Mouse (Mus musculus): Measurements from ENCODE around the gene Togaram2. TPM values are rescaled to one million over a fixed set of nuclear protein-coding genes. Genes with fewer than 3 reads are reported as not detected.
"Not testable (repeated sequence)": the region's sequence is repeated elsewhere in the genome, so short reads cannot be mapped to it uniquely, and the experiment has no call there.

The Togaram2 gene
- polyA plus RNA-seq, 1 experiment from 2014 or later: 1.5 TPM

GRCm38 (mm10) chr17:71736442-71736841 lies 63.4 kb downstream of the Togaram2 start:
- H3K4me3 ChIP-seq (ENCODE audit: low read depth, low read length): no peak overlapping the region
- H3K27me3 ChIP-seq (ENCODE audit: control insufficient read depth, insufficient read depth, low read depth, low read length): no peaks in the 10 kb centered on the region
- H3K9me3 ChIP-seq (replicated peaks; ENCODE audit: control insufficient read depth, low read length, poor library complexity, severe bottlenecking): no peaks in the 10 kb centered on the region
- H3K4me2 ChIP-seq (ENCODE audit: low read length): no peak overlapping the region
- WGBS: 58% methylated on average over 3 of the region's 3 CpGs
- no peak overlapping the region for H3K27ac ChIP-seq (ENCODE audit: low read length)
- no peaks in the 10 kb centered on the region for H3K4me1 ChIP-seq (ENCODE audit: control insufficient read depth, insufficient read depth, low read length)
- H3K9ac ChIP-seq (ENCODE audit: low read depth, low read length): no peak overlapping the region
- no peaks in the 10 kb centered on the region for H3K36me3 ChIP-seq (ENCODE audit: control insufficient read depth, insufficient read depth, low read length)
- no peak for ATAC-seq

DNA sequence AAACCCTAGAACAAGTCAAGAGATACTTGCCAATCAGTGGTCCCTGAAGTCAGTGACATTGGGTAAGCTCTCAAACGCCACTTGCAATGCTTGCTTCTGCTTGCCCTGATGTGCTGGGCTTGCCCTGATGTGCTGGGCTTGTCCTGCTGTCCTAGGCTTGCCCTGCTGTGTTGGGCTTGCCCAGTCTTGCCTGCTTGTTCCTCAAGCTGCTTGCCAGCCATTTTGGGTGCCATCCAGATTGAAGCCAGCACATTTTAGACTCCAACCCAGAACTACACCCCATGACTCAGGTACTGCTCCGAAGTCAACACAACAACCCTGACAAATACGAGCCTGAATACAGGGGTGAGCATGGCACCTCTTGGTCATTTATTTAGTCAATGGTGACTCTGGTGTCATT lies 69.1 kb downstream of the Togaram2 start:
- H3K4me2 ChIP-seq (ENCODE audit: low read length): no peak overlapping the region
- H3K27ac ChIP-seq (ENCODE audit: low read length): no peak overlapping the region
- no peak overlapping the region for H3K9ac ChIP-seq (ENCODE audit: low read depth, low read length)
- no peak for ATAC-seq
- no peaks in the 10 kb centered on the region for H3K36me3 ChIP-seq (ENCODE audit: control insufficient read depth, insufficient read depth, low read length)
- H3K4me3 ChIP-seq (ENCODE audit: low read depth, low read length): no peak overlapping the region
- no peaks in the 10 kb centered on the region for H3K27me3 ChIP-seq (ENCODE audit: control insufficient read depth, insufficient read depth, low read depth, low read length)
- peaks cover 2% of the 10 kb centered on the region; the same call in 1 of the 2 replicates for H3K4me1 ChIP-seq (ENCODE audit: control insufficient read depth, insufficient read depth, low read length)
- WGBS: 92% methylated on average over 3 of the region's 3 CpGs
- no peaks in the 10 kb centered on the region for H3K9me3 ChIP-seq (replicated peaks; ENCODE audit: control insufficient read depth, low read length, poor library complexity, severe bottlenecking)

DNA sequence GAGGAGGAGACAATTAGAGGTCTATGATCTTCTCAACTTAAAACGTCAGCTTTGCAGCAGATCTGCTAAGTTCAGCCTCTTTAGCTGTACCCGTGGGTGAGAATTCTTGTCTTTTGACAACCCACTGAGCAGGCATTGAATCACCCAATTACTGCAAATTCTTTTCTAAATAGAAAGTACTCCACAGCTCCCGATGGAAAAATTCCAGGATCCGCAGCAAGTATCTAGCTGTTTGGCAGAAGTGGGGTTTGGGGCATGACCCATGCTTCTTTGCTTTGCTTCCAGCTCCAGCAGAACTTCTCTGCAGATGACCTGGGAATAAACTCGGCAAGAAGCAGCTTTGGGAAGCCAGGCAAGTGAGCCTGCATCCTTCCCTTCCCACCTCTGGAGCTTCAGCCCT lies 69.9 kb downstream of the Togaram2 start:
- no peaks in the 10 kb centered on the region for H3K9me3 ChIP-seq (replicated peaks; ENCODE audit: control insufficient read depth, low read length, poor library complexity, severe bottlenecking)
- H3K4me3 ChIP-seq (ENCODE audit: low read depth, low read length): no peak overlapping the region
- no peak for ATAC-seq
- peaks cover 4% of the 10 kb centered on the region; the same call in 1 of the 2 replicates for H3K4me1 ChIP-seq (ENCODE audit: control insufficient read depth, insufficient read depth, low read length)
- no peak overlapping the region for H3K27ac ChIP-seq (ENCODE audit: low read length)
- no peak overlapping the region for H3K4me2 ChIP-seq (ENCODE audit: low read length)
- no peaks in the 10 kb centered on the region for H3K27me3 ChIP-seq (ENCODE audit: control insufficient read depth, insufficient read depth, low read depth, low read length)
- WGBS: 25% methylated on average over 5 of the region's 5 CpGs
- H3K36me3 ChIP-seq (ENCODE audit: control insufficient read depth, insufficient read depth, low read length): no peaks in the 10 kb centered on the region
- H3K9ac ChIP-seq (ENCODE audit: low read depth, low read length): no peak overlapping the region

DNA sequence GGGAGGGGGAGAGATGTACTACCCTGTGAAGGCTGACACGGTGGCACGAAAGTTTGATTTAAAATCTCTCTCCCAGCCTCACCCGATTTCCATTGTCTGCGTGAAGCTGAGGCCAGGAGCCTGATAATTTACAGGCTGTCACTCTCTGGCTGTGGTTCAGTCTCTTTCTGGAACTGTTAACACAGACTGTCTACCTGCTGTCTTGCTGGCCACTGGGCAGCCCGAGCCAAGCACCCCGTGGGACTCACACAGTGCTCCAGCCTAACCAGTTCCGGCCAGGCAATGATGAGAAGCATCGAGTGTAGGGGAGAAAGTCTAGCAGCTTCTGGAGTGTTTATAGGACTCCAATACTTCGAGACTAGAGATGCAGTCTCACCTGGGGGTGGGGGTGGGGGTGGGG lies 73.1 kb downstream of the Togaram2 start:
- 83% methylated on average over 9 of the region's 9 CpGs for WGBS
- Histone ChIP-seq H3K27ac (ENCODE audit: low read length) (no peak overlapping the region), H3K27me3 (ENCODE audit: control insufficient read depth, insufficient read depth, low read depth, low read length) (no peaks in the 10 kb centered on the region), H3K4me3 (ENCODE audit: low read depth, low read length) (no peak overlapping the region), H3K36me3 (ENCODE audit: control insufficient read depth, insufficient read depth, low read length) (no peaks in the 10 kb centered on the region), H3K9me3 (replicated peaks; ENCODE audit: control insufficient read depth, low read length, poor library complexity, severe bottlenecking) (no peaks in the 10 kb centered on the region), H3K4me1 (ENCODE audit: control insufficient read depth, insufficient read depth, low read length) (peaks cover 4% of the 10 kb centered on the region; the same call in 1 of the 2 replicates), H3K4me2 (ENCODE audit: low read length) (no peak overlapping the region), H3K9ac (ENCODE audit: low read depth, low read length) (no peak overlapping the region)
- no peak for ATAC-seq

DNA sequence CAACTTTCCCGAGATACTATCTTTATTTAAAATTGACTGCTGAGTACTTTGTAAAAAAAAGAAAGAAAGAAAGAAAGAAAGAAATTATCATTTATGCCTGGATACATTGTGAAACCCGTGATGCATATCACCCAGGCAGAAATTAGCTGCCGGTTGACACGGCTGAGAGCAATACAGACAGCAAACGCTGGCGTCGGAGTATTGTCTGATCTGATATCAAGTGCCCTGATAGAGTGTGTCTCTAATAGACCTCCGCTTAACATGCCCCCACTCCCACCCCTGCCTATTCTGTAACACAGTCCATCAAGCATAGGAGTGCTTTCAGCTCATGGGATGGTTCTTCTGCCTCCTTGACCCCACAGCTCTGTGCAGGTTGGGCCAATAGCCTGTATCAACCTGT lies 74.5 kb downstream of the Togaram2 start:
- ATAC-seq: peak; percentile 46; the same call in 1 of the 2 replicates
- H3K4me1 ChIP-seq (ENCODE audit: control insufficient read depth, insufficient read depth, low read length): peaks cover 4% of the 10 kb centered on the region; the same call in 1 of the 2 replicates
- H3K9me3 ChIP-seq (replicated peaks; ENCODE audit: control insufficient read depth, low read length, poor library complexity, severe bottlenecking): no peaks in the 10 kb centered on the region
- no peak overlapping the region for H3K27ac ChIP-seq (ENCODE audit: low read length)
- H3K4me3 ChIP-seq (ENCODE audit: low read depth, low read length): no peak overlapping the region
- H3K27me3 ChIP-seq (ENCODE audit: control insufficient read depth, insufficient read depth, low read depth, low read length): no peaks in the 10 kb centered on the region
- 65% methylated on average over 8 of the region's 8 CpGs for WGBS
- H3K4me2 ChIP-seq (ENCODE audit: low read length): no peak overlapping the region
- H3K36me3 ChIP-seq (ENCODE audit: control insufficient read depth, insufficient read depth, low read length): no peaks in the 10 kb centered on the region
- H3K9ac ChIP-seq (ENCODE audit: low read depth, low read length): no peak overlapping the region

GRCm38 (mm10) chr17:71749616-71750168 lies 76.6 kb downstream of the Togaram2 start:
- Histone ChIP-seq H3K9ac (ENCODE audit: low read depth, low read length) (no peak overlapping the region), H3K36me3 (ENCODE audit: control insufficient read depth, insufficient read depth, low read length) (no peaks in the 10 kb centered on the region), H3K4me3 (ENCODE audit: low read depth, low read length) (no peak overlapping the region), H3K27ac (ENCODE audit: low read length) (no peak overlapping the region), H3K9me3 (replicated peaks; ENCODE audit: control insufficient read depth, low read length, poor library complexity, severe bottlenecking) (no peaks in the 10 kb centered on the region), H3K27me3 (ENCODE audit: control insufficient read depth, insufficient read depth, low read depth, low read length) (no peaks in the 10 kb centered on the region), H3K4me2 (ENCODE audit: low read length) (no peak overlapping the region), H3K4me1 (ENCODE audit: control insufficient read depth, insufficient read depth, low read length) (peaks cover 4% of the 10 kb centered on the region; the same call in 1 of the 2 replicates)
- no peak for ATAC-seq
- WGBS: 86% methylated on average over 9 of the region's 9 CpGs

GRCm38 (mm10) chr17:71752831-71753230 lies 79.8 kb downstream of the Togaram2 start, which contains the start of gene Pcare:
Gene Pcare, minus strand, starts transcription at chr17:71752894.
- Histone ChIP-seq H3K4me1 (ENCODE audit: control insufficient read depth, insufficient read depth, low read length) (no peaks in the 10 kb centered on the region; the same call in 1 of the 2 replicates), H3K27ac (ENCODE audit: low read length) (no peak within 1 kb of the TSS), H3K9me3 (replicated peaks; ENCODE audit: control insufficient read depth, low read length, poor library complexity, severe bottlenecking) (no peaks in the 10 kb centered on the region), H3K9ac (ENCODE audit: low read depth, low read length) (no peak within 1 kb of the TSS), H3K4me3 (ENCODE audit: low read depth, low read length) (no peak within 1 kb of the TSS), H3K27me3 (ENCODE audit: control insufficient read depth, insufficient read depth, low read depth, low read length) (no peaks in the 10 kb centered on the region), H3K36me3 (ENCODE audit: control insufficient read depth, insufficient read depth, low read length) (no peaks in the 10 kb centered on the region), H3K4me2 (ENCODE audit: low read length) (no peak within 1 kb of the TSS)
- 47% methylated on average over 10 of the region's 10 CpGs for whole genome bisulfite sequencing
- no peak for ATAC-seq

- WGBS: 79% methylated on average over 7 of the region's 7 CpGs
- Histone ChIP-seq H3K4me3 (ENCODE audit: low read depth, low read length) (no peak overlapping the region), H3K4me2 (ENCODE audit: low read length) (no peak overlapping the region), H3K27me3 (ENCODE audit: control insufficient read depth, insufficient read depth, low read depth, low read length) (no peaks in the 10 kb centered on the region), H3K4me1 (ENCODE audit: control insufficient read depth, insufficient read depth, low read length) (no peaks in the 10 kb centered on the region), H3K9ac (ENCODE audit: low read depth, low read length) (no peak overlapping the region), H3K36me3 (ENCODE audit: control insufficient read depth, insufficient read depth, low read length) (no peaks in the 10 kb centered on the region), H3K27ac (ENCODE audit: low read length) (no peak overlapping the region), H3K9me3 (replicated peaks; ENCODE audit: control insufficient read depth, low read length, poor library complexity, severe bottlenecking) (no peaks in the 10 kb centered on the region)
- no peak for ATAC-seq
These were observed 87.5 kb downstream of the Togaram2 start for GRCm38 (mm10) chr17:71760536-71760935.

GRCm38 (mm10) chr17:71768173-71768572 lies 95.1 kb downstream of the Togaram2 start, which contains the start of gene Clip4:
Gene Clip4, plus strand, starts transcription at chr17:71768473.
- not testable (repeated sequence) for H3K9ac ChIP-seq (ENCODE audit: low read depth, low read length); H3K27ac ChIP-seq (ENCODE audit: low read length); H3K4me1 ChIP-seq (ENCODE audit: control insufficient read depth, insufficient read depth, low read length); ATAC-seq; H3K27me3 ChIP-seq (ENCODE audit: control insufficient read depth, insufficient read depth, low read depth, low read length); H3K4me2 ChIP-seq (ENCODE audit: low read length); H3K4me3 ChIP-seq (ENCODE audit: low read depth, low read length); H3K36me3 ChIP-seq (ENCODE audit: control insufficient read depth, insufficient read depth, low read length); H3K9me3 ChIP-seq (replicated peaks; ENCODE audit: control insufficient read depth, low read length, poor library complexity, severe bottlenecking)
- 75% methylated on average over 1 of the region's 1 CpGs for WGBS

Measured in midbrain, embryonic 16.5 days (tissue).